Mouse (Mus musculus) CH12.LX (cell line): ENCODE measurements around the gene Asb8. TPM values are rescaled to one million over a fixed set of nuclear protein-coding genes. Genes with fewer than 3 reads are reported as not detected.
A peak's percentile ranks its signal among the peaks of the same experiment; 100 is the strongest.

Experiments
- DNase-seq: peaks from one replicate; pipeline ENCODE4 v3.0.0-alpha.2; 2013; ENCODE audit errors: extremely low read depth
- H3K27ac ChIP-seq: 2 replicates; pipeline ENCODE4 v1.5.1; 2012; ENCODE audit warnings: low read depth, mild to moderate bottlenecking, control low read depth, moderate library complexity; ENCODE audit not compliant: insufficient read depth
- H3K27me3 ChIP-seq: replicated peaks from 2 replicates; pipeline ENCODE3; 2012; ENCODE audit warnings: inconsistent platforms
- H3K36me3 ChIP-seq, 2 experiments: replicated peaks in 1 of 2; 2 replicates each; pipeline versions ENCODE3 to v1.6.1; 2012; ENCODE audit warnings: inconsistent platforms in 1 of 2, low read length in 1 of 2, mild to moderate bottlenecking in 1 of 2, mixed read lengths in 1 of 2, moderate library complexity in 1 of 2; ENCODE audit not compliant: control insufficient read depth in 1 of 2, insufficient read depth in 1 of 2
- H3K4me1 ChIP-seq, 2 experiments: 2 replicates each; pipeline ENCODE4 v1.6.1; 2012; ENCODE audit warnings: inconsistent platforms in 1 of 2, moderate library complexity in 1 of 2; ENCODE audit not compliant: insufficient read depth in 2 of 2, control insufficient read depth in 1 of 2
- H3K4me2 ChIP-seq: 2 replicates; pipeline ENCODE4 v1.6.1; 2012; ENCODE audit warnings: low read depth, mild to moderate bottlenecking, control low read depth; ENCODE audit not compliant: poor library complexity, insufficient read depth, severe bottlenecking
- H3K4me3 ChIP-seq, 3 experiments: fragments of 150-350 bp in 1 of 3; sonication (generic) in 1 of 3; replicated peaks in 1 of 3; 2 replicates each; pipeline versions ENCODE3 to v1.5.1; 2011 to 2012; ENCODE audit warnings: low read depth in 2 of 3, low read length in 2 of 3, mild to moderate bottlenecking in 2 of 3, moderate library complexity in 2 of 3, control low read depth in 1 of 3, improper control_type of control experiment in 1 of 3, inconsistent platforms in 1 of 3, mixed read lengths in 1 of 3; ENCODE audit not compliant: poor library complexity in 1 of 3
- H3K79me2 ChIP-seq: replicated peaks from 2 replicates; pipeline ENCODE4 v1.6.1; 2012; ENCODE audit warnings: mild to moderate bottlenecking, moderate library complexity; ENCODE audit not compliant: control insufficient read depth, poor library complexity, insufficient read depth, severe bottlenecking; ENCODE audit errors: extremely low read depth
- H3K9ac ChIP-seq: 2 replicates; pipeline ENCODE4 v1.6.1; 2012; ENCODE audit warnings: low read depth, mild to moderate bottlenecking, control low read depth, moderate library complexity; ENCODE audit not compliant: insufficient read depth
- H3K9me3 ChIP-seq: replicated peaks from 2 replicates; pipeline ENCODE3; 2012; ENCODE audit warnings: low read length, inconsistent platforms, mixed read lengths
- BHLHE40 ChIP-seq: IDR thresholded peaks from 2 replicates; pipeline ENCODE4 v1.6.1; 2011; ENCODE audit warnings: mild to moderate bottlenecking, low read depth, low read length, improper control_type of control experiment
- CHD2 ChIP-seq: IDR thresholded peaks from 2 replicates; pipeline ENCODE4 v1.6.1; 2011; ENCODE audit warnings: low read length, improper control_type of control experiment
- CTCF ChIP-seq, 2 experiments: IDR thresholded peaks in 1 of 2; conservative IDR thresholded peaks in 1 of 2; 2 replicates each; pipeline ENCODE4 v1.5.1; 2011 to 2012; ENCODE audit warnings: low read depth in 2 of 2, low read length in 2 of 2, improper control_type of control experiment in 1 of 2, inconsistent platforms in 1 of 2, mild to moderate bottlenecking in 1 of 2, moderate library complexity in 1 of 2
- E2F4 ChIP-seq: IDR thresholded peaks from 2 replicates; pipeline ENCODE4 v1.6.1; 2011; ENCODE audit warnings: low read depth, low read length, improper control_type of control experiment; ENCODE audit not compliant: insufficient replicate concordance
- ELF1 ChIP-seq: IDR thresholded peaks from 2 replicates; pipeline ENCODE4 v1.6.1; 2014; ENCODE audit warnings: low read depth, mild to moderate bottlenecking, inconsistent platforms, low read length, improper control_type of control experiment
- ETS1 ChIP-seq: conservative IDR thresholded peaks from 2 replicates; pipeline ENCODE4 v1.6.1; 2012; ENCODE audit warnings: low read depth, mild to moderate bottlenecking, inconsistent platforms, low read length, improper control_type of control experiment, moderate library complexity
- GABPA ChIP-seq: IDR thresholded peaks from 2 replicates; pipeline ENCODE4 v1.6.1; 2012; ENCODE audit warnings: low read depth, low read length, improper control_type of control experiment, inconsistent platforms; ENCODE audit not compliant: insufficient replicate concordance
- JUN ChIP-seq: IDR thresholded peaks from 2 replicates; pipeline ENCODE4 v1.6.1; 2011; ENCODE audit warnings: low read depth, mild to moderate bottlenecking, low read length, improper control_type of control experiment, moderate library complexity; ENCODE audit not compliant: insufficient read depth
- JUND ChIP-seq: conservative IDR thresholded peaks from 2 replicates; pipeline ENCODE4 v1.6.1; 2011; ENCODE audit warnings: low read depth, low read length, improper control_type of control experiment
- MAFK ChIP-seq: IDR thresholded peaks from 2 replicates; pipeline ENCODE4 v1.6.1; 2011; ENCODE audit warnings: low read length, improper control_type of control experiment; ENCODE audit not compliant: insufficient replicate concordance
- MAX ChIP-seq: IDR thresholded peaks from 2 replicates; pipeline ENCODE4 v1.6.1; 2011; ENCODE audit warnings: low read length, improper control_type of control experiment
- MAZ ChIP-seq: IDR thresholded peaks from 2 replicates; pipeline ENCODE4 v1.6.1; 2012; ENCODE audit warnings: low read depth, mild to moderate bottlenecking, inconsistent platforms, low read length, improper control_type of control experiment, moderate library complexity
- MEF2A ChIP-seq: IDR thresholded peaks from 2 replicates; pipeline ENCODE4 v1.6.1; 2014; ENCODE audit warnings: low read depth, mild to moderate bottlenecking, inconsistent platforms, low read length, improper control_type of control experiment, borderline replicate concordance
- MXI1 ChIP-seq: IDR thresholded peaks from 2 replicates; pipeline ENCODE4 v1.6.1; 2011; ENCODE audit warnings: mild to moderate bottlenecking, low read depth, low read length, improper control_type of control experiment
- MYC ChIP-seq: IDR thresholded peaks from 2 replicates; pipeline ENCODE4 v1.6.1; 2011; ENCODE audit warnings: low read depth, mild to moderate bottlenecking, improper control_type of control experiment, low read length
- NELFE ChIP-seq: IDR thresholded peaks from 2 replicates; pipeline ENCODE4 v1.6.1; 2011; ENCODE audit warnings: low read depth, low read length, improper control_type of control experiment
- NRF1 ChIP-seq: IDR thresholded peaks from 2 replicates; pipeline ENCODE4 v1.6.1; 2014; ENCODE audit warnings: low read depth, mild to moderate bottlenecking, inconsistent platforms, low read length, improper control_type of control experiment, moderate library complexity
- PAX5 ChIP-seq: IDR thresholded peaks from 2 replicates; pipeline ENCODE4 v1.6.1; 2012; ENCODE audit warnings: low read length, inconsistent platforms, mixed read lengths
- POLR2A ChIP-seq: IDR thresholded peaks from 2 replicates; pipeline ENCODE4 v1.6.1; 2011; ENCODE audit warnings: low read depth, mild to moderate bottlenecking, improper control_type of control experiment, low read length
- RAD21 ChIP-seq: IDR thresholded peaks from 2 replicates; pipeline ENCODE4 v1.6.1; 2011; ENCODE audit warnings: low read depth, mild to moderate bottlenecking, low read length, improper control_type of control experiment, moderate library complexity
- SIN3A ChIP-seq: IDR thresholded peaks from 2 replicates; pipeline ENCODE4 v1.6.1; 2012; ENCODE audit warnings: low read length, improper control_type of control experiment, inconsistent platforms
- SMC3 ChIP-seq: IDR thresholded peaks from 2 replicates; pipeline ENCODE4 v1.6.1; 2011; ENCODE audit warnings: low read depth, low read length, improper control_type of control experiment
- USF1 ChIP-seq: IDR thresholded peaks from 2 replicates; pipeline ENCODE4 v1.6.1; 2014; ENCODE audit warnings: low read depth, mild to moderate bottlenecking, inconsistent platforms, low read length, improper control_type of control experiment
- USF2 ChIP-seq: conservative IDR thresholded peaks from 2 replicates; pipeline ENCODE4 v1.6.1; 2011; ENCODE audit warnings: low read depth, low read length, improper control_type of control experiment
- ZC3H11A ChIP-seq: IDR thresholded peaks from 2 replicates; pipeline ENCODE4 v1.6.1; 2012; ENCODE audit warnings: low read depth, mild to moderate bottlenecking, inconsistent platforms, low read length, improper control_type of control experiment
- ZMIZ1 ChIP-seq: IDR thresholded peaks from 2 replicates; pipeline ENCODE4 v1.6.1; 2012; ENCODE audit warnings: low read depth, mild to moderate bottlenecking, inconsistent platforms, low read length, improper control_type of control experiment
- ZNF384 ChIP-seq: IDR thresholded peaks from 2 replicates; pipeline ENCODE4 v1.6.1; 2012; ENCODE audit warnings: low read depth, low read length, improper control_type of control experiment, inconsistent platforms
- dilution Hi-C: fragments of 300-500 bp; cut with MboI; formaldehyde crosslinking; loops from 2 replicates; pipeline ENCODE4 v1.14.3; 2020; ENCODE audit warnings: low sequenced_read_pairs; ENCODE audit not compliant: extremely low pct_unique_long_range_greater_than_20kb, extremely low pct_ligation_motif_present
- in situ Hi-C: fragments of 300-500 bp; cut with MboI; formaldehyde crosslinking; loops from 3 replicates; pipeline ENCODE4 v1.14.3; 2019; ENCODE audit warnings: low sequenced_read_pairs, low pct_ligation_motif_present, low pct_unique_long_range_greater_than_20kb, mixed read lengths
- polyA plus RNA-seq: library from polyadenylated mRNA; unstranded; fragments of >175 nt; gene quantifications from 2 replicates; pipeline ENCODE4 v1.2.1, GENCODE M21; 2012; ENCODE audit warnings: low read depth; ENCODE audit not compliant: insufficient read length
- total RNA-seq, 2 experiments: library from RNA; depleted of rRNA; stranded (reverse); fragments of 300-350 nt in 1 of 2; fragments of >200 nt in 1 of 2; gene quantifications; 2 replicates each; pipeline ENCODE4 v1.2.3; 2012 to 2014

Asb8 gene
- total and polyA plus RNA-seq, 3 experiments: 20.5 to 32.5 (median 27.7) TPM

DNA sequence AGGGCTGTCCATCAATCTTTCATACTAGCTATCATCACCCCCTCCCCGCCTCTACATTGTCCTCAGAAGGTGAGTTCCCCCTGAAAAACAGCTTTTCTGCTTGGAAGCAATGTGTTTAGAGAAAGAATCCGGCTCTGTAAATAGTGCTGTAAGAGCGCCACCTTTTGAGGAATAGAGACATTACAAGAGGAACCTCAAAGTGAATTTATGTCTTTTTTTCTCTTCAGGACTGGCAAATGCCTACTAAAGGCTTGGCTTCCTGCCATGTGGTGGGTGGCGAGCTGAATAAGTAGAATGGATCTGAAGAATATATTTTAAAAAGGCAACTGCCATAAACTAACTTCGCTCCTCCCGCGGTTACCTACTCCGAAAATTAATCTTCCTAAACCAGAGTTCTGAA is 8.4 kb upstream of the Asb8 start:
- Histone ChIP-seq H3K4me2 (no peak overlapping the region), H3K79me2 (no peaks in the 10 kb centered on the region), H3K27me3 (peaks cover 89% of the 10 kb centered on the region), H3K4me3 (no peak overlapping the region), H3K36me3 (no peaks in the 10 kb centered on the region), H3K9me3 (no peaks in the 10 kb centered on the region), H3K9ac (no peak overlapping the region), H3K4me1 (peaks cover 10 to 26% of the 10 kb centered on the region in 2 experiments), H3K27ac (no peak overlapping the region)
- in situ Hi-C loops: loop anchor here (25.0 kb wide), 1 partner anchor 312 kb away; no protein-coding TSS in a partner anchor
- dilution Hi-C loops: no loop called here
- DNase-seq: peak; percentile 70
- TF ChIP-seq POLR2A (no peak), SMC3 (peak; percentile 69), MYC (peak; percentile 37; the same call in 1 of the 2 replicates), ZC3H11A (no peak; the same call in 1 of the 2 replicates), ZNF384 (peak; percentile 63), ZMIZ1 (no peak), MEF2A (0 out of 2 replicates have a peak, but pooled peaks have one; percentile 21), CTCF (conservative IDR thresholded peaks at IDR 0.05 in 1 of 2, IDR thresholded peaks at IDR 0.05 in 1 of 2; ENCODE audit: low read depth in 2 of 2, low read length in 2 of 2) (peak; percentile 82 to 89), BHLHE40 (peak; percentile 21; the same call in 1 of the 2 replicates), NELFE (0 out of 2 replicates have a peak, but pooled peaks have one; percentile 16), GABPA (no peak), RAD21 (peak; percentile 90), NRF1 (no peak), USF1 (no peak)

DNA sequence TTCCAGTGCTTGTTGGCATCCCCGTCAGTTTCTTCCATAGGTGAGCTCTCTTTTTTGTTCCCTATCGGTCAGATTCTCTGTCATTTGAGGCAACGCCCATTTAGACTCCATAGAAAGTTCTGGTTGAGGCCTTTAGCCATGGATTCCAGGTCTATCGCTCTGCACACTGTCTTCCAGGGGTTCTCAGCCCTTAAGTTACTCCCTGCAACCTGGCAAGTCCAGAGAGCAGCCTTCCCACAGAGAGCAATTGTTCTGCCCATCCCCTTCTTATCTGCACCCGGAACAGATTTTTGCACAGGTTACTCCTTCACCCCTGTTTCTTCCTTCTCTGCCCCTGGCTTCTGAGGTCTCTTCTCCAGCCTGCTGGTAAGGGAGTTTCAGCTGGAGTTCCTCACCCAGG is 6.7 kb upstream of the Asb8 start:
- H3K4me1 ChIP-seq: peaks cover 10 to 42% of the 10 kb centered on the region in 2 experiments
- H3K36me3 ChIP-seq: no peaks in the 10 kb centered on the region
- dilution Hi-C loops (no loop called here), in situ Hi-C loops (loop anchor here (25.0 kb wide), 1 partner anchor 310 kb away; no protein-coding TSS in a partner anchor)
- no peaks in the 10 kb centered on the region for H3K9me3 ChIP-seq
- peaks cover 88% of the 10 kb centered on the region for H3K27me3 ChIP-seq
- H3K9ac ChIP-seq: no peak overlapping the region
- TF ChIP-seq MAFK: no peak
- no peak for TF ChIP-seq ETS1
- TF ChIP-seq ELF1: no peak
- no peak for TF ChIP-seq JUND
- TF ChIP-seq SIN3A: no peak
- TF ChIP-seq USF2: no peak
- TF ChIP-seq MYC: no peak
- no peak for TF ChIP-seq CHD2
- no peak for TF ChIP-seq MAX
- TF ChIP-seq GABPA: no peak
- no peak for TF ChIP-seq BHLHE40
- TF ChIP-seq SMC3: no peak
- no peak for TF ChIP-seq E2F4
- no peak for TF ChIP-seq POLR2A
- no peak for TF ChIP-seq MXI1
- no peak for TF ChIP-seq PAX5
- no peak for TF ChIP-seq MAZ
- no peak for TF ChIP-seq ZC3H11A
- TF ChIP-seq MEF2A: no peak
- no peak for TF ChIP-seq JUN
- no peak overlapping the region for H3K4me3 ChIP-seq
- DNase-seq: no peak
- H3K4me2 ChIP-seq: no peak overlapping the region
- no peaks in the 10 kb centered on the region for H3K79me2 ChIP-seq
- no peak overlapping the region for H3K27ac ChIP-seq
